Mouse (Mus musculus) right cerebral cortex, postnatal 4 days (tissue): Measurements from ENCODE around the gene Bloc1s3.

Source experiments
- DNase-seq: peaks from one replicate; pipeline ENCODE4 v3.0.0-alpha.2; 2022

Gene Bloc1s3

DNA sequence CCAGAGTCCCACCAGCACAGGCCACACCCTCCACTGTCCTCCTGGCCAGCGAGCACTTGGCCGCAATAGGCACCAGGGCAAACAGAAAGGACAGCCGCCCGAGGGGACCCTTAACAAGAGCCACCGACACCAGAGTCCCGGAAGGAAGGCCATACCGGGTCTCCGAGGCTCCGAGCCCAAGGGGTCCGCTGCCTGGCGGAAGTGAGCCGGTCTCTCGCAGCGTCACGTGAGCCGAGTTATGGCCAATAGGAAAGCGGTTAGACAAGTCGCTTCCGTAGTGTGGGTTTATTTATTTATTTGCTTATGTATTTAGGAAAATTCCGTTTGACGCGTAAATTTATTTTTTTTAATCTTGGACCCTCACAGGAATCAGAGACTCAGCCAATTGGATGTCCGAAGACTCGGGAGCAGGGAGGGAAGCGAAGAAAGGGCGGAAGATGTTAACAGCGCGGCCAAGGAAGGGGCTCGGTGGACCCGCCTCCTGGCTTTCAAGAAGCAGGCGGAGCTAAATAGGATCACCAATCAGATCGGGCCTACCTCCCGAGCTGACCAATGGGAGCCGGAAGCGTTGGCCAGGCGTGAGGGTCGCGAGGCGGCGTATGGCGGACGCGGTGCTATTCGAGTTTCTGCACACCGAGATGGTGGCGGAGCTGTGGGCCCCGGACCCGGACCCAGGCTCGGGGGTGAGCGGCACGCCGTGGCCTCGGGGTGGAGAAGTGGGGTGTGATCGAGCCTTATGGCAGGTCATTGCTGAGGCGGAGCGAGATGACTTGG lies at the start of gene Bloc1s3, which contains the start of gene Trappc6a:
Gene Bloc1s3 (minus strand): TSS at position 218 of the 774 bp plus-strand sequence.
Gene Trappc6a (plus strand): TSS at position 246 of the 774 bp plus-strand sequence.
- DNase-seq, result peak; percentile 88

DNA sequence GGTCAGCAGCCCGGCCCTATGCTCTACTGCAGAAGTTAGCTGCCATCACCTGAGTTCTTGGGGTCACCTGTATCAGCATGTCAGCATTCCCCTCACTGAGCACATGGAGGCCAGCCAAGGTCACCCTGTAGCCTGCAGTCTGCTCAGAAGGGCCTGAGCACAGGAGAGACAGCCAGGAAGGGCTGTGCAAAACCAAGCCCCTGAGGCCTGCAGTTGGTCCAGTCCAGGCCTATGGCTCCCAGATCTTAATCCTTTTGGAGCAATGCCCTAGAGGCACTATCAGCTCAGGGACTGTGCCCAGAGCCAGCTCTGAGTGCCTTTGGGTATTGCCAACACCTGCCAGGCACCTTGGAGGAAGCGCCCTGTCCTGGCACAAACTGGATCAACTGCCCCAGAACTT lies 48.9 kb upstream of the Bloc1s3 start:
- no peak for DNase-seq

DNA sequence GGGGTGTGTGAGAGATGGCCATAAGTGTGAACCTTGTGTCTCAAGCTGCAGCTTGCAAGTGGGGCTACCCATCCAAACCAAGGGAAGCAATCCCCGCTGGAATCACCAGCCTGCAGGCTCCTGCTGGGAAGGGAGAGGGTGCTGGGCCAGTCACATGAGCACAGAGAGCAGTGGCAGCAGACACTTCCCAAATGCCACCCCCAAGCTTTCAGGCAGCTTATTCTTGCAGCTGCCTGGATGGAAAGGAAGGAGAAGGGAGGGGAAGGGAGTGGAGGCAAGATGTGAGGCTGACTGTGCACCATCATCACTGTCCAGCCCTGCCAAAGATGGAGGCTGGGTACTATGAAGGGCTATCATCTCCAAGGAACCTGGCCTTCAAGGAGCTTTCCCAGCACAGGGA lies 46.0 kb upstream of the Bloc1s3 start:
- no peak for DNase-seq

DNA sequence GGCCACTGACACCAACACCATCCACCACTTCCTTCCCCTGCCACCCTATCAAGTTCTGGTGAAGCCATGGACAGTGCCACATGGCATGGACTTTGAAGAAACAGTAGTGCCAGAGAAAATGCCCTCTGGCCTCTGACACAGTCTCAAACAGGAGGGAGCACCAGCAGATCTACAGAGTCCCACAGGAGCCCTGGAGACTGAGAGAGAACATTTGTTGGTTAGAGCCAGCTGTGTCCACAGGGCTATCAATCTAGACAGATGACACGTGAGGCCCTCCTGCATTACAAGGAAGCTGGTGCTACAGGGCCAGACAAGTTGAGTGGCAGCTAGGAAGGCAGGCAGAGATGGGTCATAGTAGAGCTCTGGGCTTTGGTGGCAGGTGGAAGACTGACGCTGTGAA lies 44.3 kb upstream of the Bloc1s3 start:
- DNase-seq, result no peak

DNA sequence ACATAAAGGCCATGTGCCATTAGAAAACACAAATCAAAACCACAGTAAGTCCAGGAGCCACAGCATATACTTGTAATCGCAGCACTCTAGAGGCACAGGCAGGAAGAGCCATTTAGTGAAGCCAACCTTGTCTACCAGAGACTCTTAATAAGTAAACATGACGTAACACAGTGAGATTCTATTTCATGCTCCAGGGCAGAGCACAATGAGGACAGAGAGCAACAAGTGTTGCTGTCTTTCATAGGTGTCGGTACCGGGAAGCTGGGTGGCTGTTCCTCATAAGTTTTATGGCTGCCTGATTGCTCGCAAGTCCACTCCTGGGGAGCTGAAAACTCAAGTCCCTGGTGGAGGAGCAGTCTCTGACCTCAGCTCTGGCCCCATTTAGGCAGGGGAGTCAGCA lies 43.5 kb upstream of the Bloc1s3 start:
- DNase-seq, result no peak

DNA sequence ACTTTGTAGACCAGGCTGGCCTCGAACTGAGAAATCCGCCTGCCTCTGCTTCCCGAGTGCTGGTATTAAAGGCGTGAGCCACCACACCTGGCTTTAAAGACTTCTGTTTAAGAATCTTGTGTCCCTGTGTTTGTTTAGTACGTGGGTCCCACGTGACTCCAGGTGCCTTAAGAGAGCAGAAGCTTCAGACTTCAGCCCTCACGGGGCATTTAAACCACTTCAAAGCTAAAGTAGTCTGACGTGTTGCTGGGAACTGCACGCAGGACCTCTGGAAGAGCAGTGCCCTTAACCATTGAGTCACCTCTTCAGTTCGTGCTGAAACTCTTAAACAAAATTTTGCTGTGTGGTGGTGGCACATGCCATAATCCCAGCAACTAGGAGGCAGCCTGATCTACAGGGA lies 41.2 kb upstream of the Bloc1s3 start:
- DNase-seq, result no peak

DNA sequence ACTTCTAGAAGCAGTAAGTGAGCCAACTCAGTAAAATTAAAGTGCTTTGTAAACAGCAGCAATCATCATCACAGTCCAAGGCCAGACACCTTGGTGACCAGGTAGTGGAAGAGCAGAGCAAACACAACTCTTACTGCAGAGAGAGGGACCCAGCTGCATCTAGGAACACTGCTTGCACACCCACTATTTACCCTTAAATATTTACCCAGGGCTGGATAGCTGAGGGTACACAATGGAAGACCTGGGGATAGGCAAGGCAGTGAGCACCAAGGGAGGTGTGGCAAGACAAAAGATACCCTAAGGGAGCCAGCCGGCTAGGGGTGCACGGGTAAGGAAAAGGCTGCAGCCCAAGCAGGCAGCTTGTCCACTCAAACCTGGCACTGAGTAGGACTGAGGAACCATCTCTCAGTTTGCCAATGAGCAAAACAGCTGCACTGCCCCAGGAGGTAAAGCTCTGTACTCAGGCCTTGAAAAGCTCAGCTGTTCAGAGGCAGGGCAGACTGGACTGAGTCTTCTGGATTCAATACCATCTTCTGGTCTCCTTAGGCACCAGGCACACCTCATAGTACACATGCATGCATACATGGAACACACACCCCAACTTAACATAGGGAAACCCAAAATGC lies 39.3 kb upstream of the Bloc1s3 start:
- no peak for DNase-seq

DNA sequence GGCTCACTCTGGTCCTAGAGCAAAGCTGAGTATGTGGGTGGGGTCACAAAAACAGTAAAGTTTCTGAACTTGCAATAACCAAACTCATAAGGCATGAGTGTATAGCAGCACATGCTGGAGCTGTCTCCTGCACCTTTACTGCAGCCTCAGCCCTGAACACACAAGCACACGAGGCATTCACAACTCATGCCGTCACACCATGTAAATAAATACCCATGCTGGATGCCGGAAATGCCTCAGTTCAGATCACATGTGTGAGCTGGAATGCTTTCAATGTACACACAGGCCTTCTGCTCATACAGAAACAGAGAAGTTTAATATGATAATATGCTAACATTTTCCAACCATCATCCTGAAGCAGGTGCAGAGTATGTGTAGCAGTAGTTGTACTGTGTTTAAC lies 37.8 kb upstream of the Bloc1s3 start:
- DNase-seq, result no peak

DNA sequence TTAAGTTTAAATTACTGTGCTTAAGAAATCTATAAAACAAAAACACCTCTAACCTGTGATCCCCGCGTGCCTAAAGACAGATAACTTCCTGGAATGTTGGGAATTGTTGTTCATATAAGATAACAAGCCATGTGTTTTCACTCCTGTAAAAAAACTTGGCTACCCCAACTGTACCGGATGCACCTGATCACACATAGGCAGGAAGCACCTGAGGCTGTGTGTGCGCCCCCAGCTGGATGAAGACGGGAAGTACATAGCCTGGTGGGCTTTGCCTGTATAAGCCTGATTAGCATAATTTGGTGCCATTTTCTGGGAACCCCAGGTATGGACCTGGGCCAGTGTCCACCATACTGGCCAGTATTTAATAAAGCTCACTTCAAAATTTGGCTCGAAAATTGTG lies 35.4 kb upstream of the Bloc1s3 start:
- no peak for DNase-seq

DNA sequence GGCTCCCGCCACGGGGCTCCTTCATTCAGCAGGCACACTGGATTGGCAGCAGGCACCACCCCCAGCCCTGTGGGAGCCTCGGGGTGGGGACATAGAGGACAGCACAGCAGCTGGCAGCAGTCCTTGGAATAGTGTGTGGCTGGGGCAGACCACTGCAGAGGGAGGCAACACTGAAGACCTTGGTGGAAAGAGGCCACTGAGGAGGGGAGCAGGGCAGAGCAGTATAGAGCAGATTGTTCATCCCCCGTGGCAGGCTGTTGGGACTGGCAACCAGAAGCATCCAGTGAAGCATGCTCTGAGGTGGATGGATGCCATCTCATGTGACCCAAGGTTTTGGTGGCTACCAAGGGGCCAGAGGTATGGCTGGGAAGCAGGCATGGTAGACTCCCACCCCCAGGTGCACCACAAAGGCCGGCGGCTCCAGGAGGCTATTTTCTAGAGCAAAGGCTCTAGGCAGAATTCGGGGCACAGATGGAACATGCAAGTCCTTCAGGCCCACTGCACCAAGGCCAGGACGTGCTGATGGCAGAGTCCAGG lies 34.1 kb upstream of the Bloc1s3 start:
- no peak for DNase-seq

DNA sequence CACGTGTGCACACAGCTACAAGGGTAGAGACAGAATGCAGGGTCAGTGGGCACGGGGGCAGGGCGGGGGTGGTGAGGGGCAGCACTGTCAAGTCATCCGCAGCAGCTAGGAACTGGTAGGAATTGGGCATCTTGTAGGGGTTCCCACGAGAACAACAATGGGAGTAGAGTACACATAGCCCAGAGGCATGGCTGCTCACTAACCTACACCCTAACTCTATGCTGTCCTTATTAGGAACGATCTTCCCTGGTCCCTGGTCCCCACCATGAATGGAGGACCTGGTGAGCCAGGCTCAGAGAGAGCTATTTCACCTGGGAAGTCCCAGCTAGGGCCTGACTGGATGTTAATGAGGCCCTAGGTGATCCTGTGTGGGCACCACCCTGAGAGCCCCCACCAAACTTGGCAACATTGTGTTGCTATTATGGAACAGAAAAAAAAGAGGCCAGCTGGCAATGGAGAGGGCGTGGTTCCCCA lies 33.6 kb upstream of the Bloc1s3 start:
- no peak for DNase-seq

DNA sequence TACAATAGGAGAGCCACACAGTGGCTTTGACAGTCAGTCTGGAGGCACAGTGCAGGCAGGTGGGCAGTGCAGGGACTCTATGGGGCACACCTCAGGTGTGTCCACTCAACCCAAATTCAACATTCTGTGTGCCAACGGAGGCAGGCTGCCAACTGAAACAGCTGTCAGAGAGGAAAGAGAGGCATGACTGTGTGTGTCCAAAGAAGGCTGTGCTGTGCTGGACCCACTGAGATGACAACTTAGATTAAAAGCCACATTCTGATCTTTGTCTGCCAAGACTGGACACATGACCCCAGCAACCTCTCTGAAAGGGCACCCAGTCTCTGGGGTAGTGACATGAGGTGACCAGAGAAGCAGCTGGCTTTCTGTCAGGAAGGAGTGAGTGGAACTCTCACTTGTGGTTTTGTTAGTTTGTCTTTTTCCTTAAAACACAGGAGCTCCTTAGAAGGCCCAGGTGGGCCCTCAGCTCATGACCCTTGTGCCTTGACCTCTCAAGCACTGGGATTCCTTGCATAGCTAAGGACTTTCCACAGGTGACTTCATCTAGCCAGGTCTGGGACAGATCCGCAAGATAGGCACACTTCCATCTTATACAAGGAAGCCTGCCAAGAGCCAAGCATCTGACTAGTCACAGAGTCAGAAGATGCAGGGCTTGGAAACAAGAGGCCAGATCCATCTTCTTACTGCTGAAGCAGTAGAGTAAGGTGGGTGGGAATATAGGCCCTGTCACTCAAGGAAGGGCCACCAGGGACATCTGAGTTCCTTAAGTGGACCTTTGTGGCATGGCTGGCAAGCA lies 32.8 kb upstream of the Bloc1s3 start:
- DNase-seq, result no peak

DNA sequence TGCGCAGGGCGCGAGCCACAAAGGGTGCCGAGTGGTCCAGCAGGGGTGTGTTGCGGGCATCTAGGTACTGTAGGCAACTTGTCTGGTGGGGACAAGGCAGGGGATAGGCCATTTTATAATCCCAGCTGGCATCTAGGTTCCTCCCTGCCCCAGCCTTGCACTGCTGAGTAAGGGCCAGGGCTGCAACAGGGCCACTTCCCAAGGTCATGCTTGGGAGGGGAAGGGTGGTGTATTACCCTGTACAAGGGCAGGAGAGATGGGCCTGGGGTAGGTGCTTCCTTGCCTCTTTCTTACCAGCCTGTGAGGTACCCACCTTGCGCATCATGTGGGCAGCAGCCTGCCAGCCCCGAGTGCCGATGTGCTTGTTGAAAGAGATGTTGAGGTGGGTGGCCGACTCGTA lies 26.5 kb upstream of the Bloc1s3 start:
- DNase-seq, result no peak

DNA sequence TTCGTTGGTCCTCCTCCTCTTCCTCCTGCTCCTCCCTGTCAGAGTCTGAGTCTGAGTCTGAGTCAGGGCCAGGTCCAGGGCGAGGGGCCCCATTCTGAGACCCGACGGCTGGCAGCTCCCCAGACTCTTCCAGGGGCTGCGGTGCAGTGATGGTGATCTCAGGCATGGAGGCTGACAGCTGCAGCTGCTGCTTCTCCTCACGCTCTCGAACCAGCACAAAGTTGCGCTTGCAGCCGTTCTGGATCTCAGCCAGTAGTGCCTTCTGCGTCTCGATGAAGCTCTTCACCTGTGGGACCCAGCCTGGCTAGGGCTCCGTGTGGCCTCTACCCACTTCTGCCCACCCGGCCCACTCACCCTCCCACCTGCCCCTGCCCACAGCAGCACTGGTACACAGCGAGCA lies 24.1 kb upstream of the Bloc1s3 start:
- DNase-seq, result no peak

DNA sequence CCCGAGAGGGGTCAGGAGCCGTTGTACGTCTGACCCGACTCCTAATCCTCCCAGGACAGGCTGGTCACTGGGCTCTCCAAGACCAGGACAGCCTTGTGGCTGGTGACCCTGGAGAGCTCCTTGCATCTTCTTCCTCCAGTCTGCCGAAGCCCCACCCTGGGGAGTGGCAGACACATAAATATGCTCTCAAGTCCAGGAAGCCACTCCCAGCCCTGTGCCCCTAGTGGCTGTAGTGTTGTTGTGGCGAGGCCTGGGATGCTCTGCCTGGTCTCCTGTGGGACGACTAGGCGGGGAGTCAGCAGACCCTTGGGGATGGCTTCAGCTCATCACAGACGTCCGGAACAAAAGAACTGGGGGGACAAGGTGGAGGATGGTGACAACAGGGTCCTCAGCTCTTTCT lies 22.9 kb upstream of the Bloc1s3 start:
- DNase-seq, result no peak

DNA sequence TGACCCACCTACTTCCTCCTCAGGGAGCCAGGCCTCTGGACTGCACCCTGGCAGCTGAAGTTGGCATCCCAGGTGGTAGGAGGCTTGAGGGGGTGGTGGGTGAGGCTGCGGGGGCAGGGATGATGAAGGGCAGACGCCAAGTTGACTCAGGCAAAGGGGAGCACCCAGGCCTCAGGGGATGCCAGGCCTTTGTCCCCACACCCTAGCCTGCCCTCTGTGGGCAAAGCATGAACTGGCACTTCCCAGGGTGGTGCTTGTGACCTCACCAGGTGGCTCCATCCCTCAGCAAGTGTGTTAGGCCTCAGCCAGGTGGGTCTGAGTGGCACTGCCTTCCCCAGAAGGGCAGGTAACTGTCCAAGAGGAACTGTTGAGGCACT lies 16.9 kb upstream of the Bloc1s3 start:
- DNase-seq, result no peak

DNA sequence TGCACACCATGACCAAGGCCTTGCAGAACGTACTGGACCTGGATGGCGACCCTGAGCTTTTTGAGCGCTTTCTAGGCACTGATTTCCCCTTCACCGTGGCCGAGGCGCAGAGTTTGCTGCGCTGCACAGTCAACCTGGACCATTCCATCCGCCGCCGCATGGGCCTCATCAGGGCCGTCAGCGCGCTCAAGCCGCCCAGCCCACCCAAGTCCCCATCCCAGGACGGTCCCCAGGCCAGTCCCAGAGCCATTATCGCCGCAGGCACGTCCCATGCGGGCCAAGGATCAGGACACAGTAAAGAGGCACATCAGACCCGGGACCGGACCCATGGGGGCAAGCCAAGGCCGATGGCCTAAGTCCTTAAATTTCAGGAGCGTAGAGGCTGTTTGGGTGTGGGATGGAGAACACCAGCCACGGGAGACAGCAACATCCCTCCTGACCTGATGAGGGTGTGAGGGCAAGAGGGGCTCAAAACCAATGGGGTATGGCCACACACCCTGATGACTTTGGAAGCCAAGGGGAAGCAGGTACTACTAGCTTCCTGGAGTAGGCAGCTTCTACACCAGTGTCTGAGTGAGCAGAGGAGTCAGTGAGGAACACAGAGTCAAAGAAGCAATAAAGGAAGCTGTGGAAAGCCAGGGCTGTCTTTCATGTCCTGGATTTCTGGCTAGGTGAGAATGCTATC lies 16.4 kb upstream of the Bloc1s3 start:
- no peak for DNase-seq

DNA sequence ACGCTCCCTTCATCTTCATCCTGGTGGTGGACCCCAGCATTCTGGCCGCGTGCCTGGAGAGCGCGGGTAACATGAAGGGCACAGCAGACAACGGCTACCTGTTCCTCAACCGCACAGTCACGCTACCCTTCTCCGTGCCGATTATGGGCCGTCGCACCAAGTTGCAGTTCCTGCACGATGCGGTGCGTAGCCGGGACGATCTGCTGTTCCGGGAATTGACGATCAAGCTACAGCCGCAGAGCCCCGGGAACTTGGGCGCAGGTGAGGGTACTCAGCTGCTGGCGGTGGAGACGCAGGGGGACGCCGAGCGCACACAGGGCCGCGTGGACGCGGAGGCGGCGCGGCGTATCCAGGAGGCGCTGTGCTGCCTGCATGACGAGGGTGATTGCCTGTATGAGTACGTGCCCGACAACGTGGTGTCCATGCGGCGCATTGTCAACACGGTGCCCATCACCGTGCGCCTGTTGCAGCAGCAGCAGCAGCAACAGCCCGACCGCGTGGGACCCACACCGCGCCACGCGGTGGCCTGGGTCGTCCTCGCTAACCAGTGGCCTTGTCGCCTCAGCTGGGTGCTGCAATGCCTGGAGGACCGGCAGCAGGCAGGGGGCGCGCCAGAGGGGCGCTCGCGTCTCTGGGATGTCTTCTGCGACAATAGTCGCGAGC lies 15.7 kb upstream of the Bloc1s3 start:
- DNase-seq, result peak; percentile 81

DNA sequence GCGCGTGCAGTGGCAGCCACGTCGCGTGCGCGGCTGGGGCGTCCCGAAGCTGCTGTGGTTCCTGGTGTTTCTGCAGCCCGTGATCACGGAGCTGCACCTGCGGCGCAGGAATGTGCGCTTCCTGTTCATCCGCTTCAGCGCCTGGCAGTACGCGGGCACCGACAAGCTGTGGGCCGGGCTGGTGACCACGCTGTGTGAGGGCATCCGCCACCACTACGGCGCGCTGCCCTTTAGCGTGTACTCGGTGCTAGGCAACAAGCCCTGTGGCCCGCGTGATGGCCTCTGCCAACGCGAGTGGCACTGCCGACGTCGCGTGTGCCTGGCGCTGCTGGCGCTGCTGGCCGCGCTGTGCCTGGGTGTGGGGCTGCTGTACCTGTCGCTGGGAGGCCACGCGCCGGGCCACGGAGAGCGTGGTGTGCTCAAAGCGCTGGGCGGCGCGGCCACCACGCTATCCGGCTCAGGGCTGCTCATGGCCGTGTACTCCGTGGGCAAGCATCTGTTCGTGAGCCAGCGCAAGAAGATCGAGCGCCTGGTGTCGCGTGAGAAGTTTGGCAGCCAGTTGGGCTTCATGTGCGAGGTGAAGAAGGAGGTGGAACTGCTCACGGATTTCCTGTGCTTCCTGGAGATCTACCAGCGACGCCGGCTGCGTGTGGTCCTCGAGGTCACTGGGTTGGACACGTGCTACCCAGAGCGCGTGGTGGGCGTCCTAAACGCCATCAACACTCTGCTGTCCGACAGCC lies 15.0 kb upstream of the Bloc1s3 start:
- DNase-seq, result no peak

DNA sequence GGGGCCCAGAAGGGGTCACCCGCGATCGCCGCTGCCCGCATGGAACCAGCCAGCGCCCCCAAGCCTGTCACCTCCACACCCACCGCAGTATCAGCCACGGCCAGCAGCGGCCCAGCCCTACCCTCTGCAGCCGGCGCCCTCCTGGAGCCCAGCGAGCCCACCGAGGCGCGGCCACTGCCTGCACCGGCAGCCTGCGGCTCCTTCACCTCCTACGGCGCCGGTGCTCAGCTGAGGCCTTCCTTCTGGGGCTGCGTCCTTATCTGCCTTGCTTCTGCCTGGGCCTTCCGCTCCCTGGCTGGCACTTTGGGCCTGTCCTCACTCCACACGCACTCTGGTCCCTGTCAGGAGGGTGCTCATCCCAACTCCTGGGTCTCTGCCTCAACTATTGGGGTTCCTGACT lies 11.9 kb upstream of the Bloc1s3 start:
- DNase-seq, result no peak

DNA sequence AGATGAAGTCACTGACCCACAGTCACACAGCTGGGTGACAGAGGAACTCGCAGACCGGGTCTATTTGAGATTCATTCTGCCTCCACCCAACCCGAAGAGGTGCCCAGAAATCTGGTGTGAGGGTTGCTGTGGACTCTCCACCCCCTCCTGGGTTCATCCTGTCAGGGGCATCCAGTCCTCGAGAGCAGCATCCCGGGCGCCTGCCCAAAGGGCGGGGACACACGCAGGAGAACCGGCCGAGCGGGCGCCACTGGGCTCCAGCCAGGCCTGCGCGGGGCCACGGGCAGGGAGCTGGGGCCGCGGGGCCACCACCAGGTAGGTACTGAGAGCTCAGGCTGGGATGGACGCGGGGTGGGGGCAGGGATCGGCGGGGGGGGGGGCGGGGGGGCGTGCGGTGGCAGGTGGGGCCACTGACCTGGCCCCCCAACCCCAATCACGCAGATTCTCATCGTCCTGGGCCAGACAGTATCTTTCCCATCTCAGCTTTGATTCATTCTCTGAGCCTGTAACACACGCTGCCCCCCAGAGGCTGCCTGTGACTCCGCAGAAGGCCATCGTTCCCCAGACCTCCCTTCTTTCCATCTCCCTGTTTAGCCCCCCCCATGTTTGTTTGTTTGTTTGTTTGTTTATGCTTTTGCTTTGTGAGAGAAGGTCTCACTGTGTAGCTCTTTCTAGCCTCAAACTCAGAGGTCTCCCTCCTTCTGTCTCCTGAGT lies 9.6 kb upstream of the Bloc1s3 start, which contains the start of gene Nkpd1:
Gene Nkpd1 (plus strand): TSS at position 187 of the 714 bp plus-strand sequence.
- peak; percentile 12 for DNase-seq
